Mouse (Mus musculus): ENCODE measurements around the gene Wdr1.
A peak's percentile ranks its signal among the peaks of the same experiment; 100 is the strongest.

DNA sequence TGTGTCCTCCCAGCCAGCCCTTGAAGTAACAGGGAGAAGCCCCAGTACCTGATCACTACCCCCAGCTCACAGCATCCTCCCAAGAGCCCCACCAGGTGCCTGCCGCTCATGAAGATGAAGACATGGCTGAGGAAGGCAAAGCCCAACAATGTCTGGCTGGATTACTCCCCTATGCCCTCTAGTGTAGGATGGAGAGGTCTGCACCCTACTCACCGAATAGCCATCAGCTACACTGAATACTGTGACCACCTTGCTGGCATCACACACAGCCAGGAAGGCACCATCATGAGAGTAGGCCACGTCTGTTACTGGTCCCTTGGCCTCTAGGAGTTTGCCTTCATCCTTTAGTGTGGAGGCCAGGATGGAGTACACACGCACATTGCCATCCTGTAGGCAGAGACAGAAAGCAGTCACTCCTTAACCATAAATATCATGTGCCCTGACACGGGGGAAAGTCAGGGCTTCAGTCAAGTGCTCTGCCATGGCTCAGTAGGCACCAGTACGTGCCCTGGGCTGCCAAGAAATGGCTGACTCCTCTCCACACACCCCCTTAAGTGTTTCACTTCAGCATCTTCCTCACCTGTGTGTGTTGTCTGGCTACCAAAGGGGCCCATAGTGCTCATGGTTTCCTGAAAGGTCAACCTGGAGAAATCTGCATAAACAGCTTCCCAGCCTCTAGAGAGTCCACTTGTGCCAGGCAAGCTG lies 33.1 kb downstream of the Wdr1 start:
- TF ChIP-seq GATA1 (IDR thresholded peaks at IDR 0.05; ENCODE audit: borderline replicate concordance, low read length) (no peak), CTCF (IDR thresholded peaks at IDR 0.05; ENCODE audit: low read depth, low read length) (peak; percentile 62), POLR2AphosphoS5 (IDR thresholded peaks at IDR 0.05; ENCODE audit: insufficient replicate concordance, low read depth, low read length) (no peak), TAL1 (conservative IDR thresholded peaks at IDR 0.05; ENCODE audit: low read depth, low read length) (no peak)
